Mouse (Mus musculus) gastrocnemius, adult 2 months (tissue): ENCODE results near the gene Cmas. TPM values are rescaled to one million over a fixed set of nuclear protein-coding genes. Genes with fewer than 3 reads are reported as not detected.

Source experiments
- DNase-seq: peaks from one replicate; pipeline ENCODE4 v3.0.0; 2022
- H3K27ac ChIP-seq: fragments of 200-600 bp; 2 replicates; pipeline ENCODE4 v1.8.1; 2022; ENCODE audit warnings: mild to moderate bottlenecking
- H3K4me3 ChIP-seq: fragments of 200-600 bp; 2 replicates; pipeline ENCODE4 v1.8.1; 2022; ENCODE audit warnings: mild to moderate bottlenecking, moderate library complexity
- CTCF ChIP-seq: fragments of 200-600 bp; IDR thresholded peaks from 2 replicates; pipeline ENCODE4 v1.8.1; 2022; ENCODE audit warnings: antibody characterized with exemption, mild to moderate bottlenecking, moderate library complexity
- intact Hi-C: fragments of 180-260 bp; cut with DNase I; formaldehyde crosslinking; loops from one replicate; pipeline ENCODE4 v1.15.1; 2025
- total RNA-seq, 2 experiments: library from RNA; stranded (reverse); gene quantifications; 2 replicates each; pipeline ENCODE4 v1.2.3; 2021

Gene Cmas
- total RNA-seq, 2 experiments from 2014 or later = 27.5 to 31.6 TPM

GRCm38 (mm10) chr6:142735302-142736005 is 21.0 kb upstream of the Cmas start:
- peak; percentile 87 for TF ChIP-seq CTCF
- DNase-seq = no peak
- intact Hi-C loops = loop anchor here (1.0 kb wide), 1 partner anchor 211 kb away; no protein-coding TSS in a partner anchor
- no peak overlapping the region for H3K4me3 ChIP-seq
- no peak overlapping the region for H3K27ac ChIP-seq

GRCm38 (mm10) chr6:142738225-142738624 is 18.3 kb upstream of the Cmas start:
- H3K27ac ChIP-seq = no peak overlapping the region
- TF ChIP-seq CTCF = no peak
- intact Hi-C loops = no loop called here
- DNase-seq = no peak
- no peak overlapping the region for H3K4me3 ChIP-seq

- no peak overlapping the region for H3K27ac ChIP-seq
- no peak for DNase-seq
- TF ChIP-seq CTCF = no peak
- H3K4me3 ChIP-seq = no peak overlapping the region
- intact Hi-C loops = no loop called here
Measured at GRCm38 (mm10) chr6:142738637-142739036, 17.8 kb upstream of the Cmas start.

- intact Hi-C loops = no loop called here
- no peak for TF ChIP-seq CTCF
- Histone ChIP-seq H3K4me3 (no peak overlapping the region), H3K27ac (no peak overlapping the region)
- DNase-seq = no peak
Measured at GRCm38 (mm10) chr6:142741763-142742162, 14.7 kb upstream of the Cmas start.

DNA sequence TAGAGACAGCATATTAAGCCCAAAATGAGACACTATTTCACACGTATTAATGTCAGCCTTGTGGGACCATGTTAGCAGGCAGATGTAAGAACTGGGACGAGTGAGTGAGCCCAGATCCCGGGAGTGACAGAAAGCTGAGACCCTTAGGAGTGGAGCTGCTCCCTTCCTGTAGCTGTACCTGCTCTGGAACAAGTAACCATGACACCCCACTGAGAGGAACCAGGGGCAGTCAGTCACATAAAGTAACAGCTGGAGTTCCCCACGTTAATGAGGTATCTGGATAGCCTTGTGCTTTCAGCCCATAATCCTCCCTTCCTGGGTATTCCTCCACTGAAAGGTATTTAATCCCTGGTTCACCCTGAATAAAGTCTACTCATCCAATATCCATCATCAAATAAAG is 13.3 kb upstream of the Cmas start:
- no peak overlapping the region for H3K4me3 ChIP-seq
- intact Hi-C loops = no loop called here
- no peak for TF ChIP-seq CTCF
- DNase-seq = no peak
- no peak overlapping the region for H3K27ac ChIP-seq

DNA sequence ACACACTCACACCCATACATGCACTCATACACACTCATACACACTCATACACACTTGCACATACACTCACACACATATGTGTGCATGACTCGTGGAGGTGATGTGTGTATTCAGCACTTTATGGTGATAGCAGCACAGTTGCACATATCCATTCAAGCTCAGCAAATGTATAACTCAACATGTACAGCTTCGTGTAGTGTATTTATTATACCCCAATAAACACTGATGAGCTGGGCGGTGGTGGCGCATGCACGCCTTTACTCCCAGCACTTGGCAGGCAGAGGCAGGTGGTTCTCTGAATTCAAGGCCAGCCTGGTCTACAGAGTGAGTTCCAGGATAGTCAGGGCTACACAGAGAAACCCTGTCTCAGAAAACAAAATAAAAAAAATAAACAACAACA is 11.0 kb upstream of the Cmas start:
- Histone ChIP-seq H3K27ac (no peak overlapping the region), H3K4me3 (no peak overlapping the region)
- intact Hi-C loops = no loop called here
- no peak for DNase-seq
- TF ChIP-seq CTCF = no peak

GRCm38 (mm10) chr6:142746765-142747164 is 9.7 kb upstream of the Cmas start:
- Histone ChIP-seq H3K27ac (0 out of 2 replicates have a peak overlapping the region, but pooled peaks have one; percentile 20), H3K4me3 (no peak overlapping the region)
- TF ChIP-seq CTCF = no peak
- intact Hi-C loops = no loop called here
- no peak for DNase-seq

DNA sequence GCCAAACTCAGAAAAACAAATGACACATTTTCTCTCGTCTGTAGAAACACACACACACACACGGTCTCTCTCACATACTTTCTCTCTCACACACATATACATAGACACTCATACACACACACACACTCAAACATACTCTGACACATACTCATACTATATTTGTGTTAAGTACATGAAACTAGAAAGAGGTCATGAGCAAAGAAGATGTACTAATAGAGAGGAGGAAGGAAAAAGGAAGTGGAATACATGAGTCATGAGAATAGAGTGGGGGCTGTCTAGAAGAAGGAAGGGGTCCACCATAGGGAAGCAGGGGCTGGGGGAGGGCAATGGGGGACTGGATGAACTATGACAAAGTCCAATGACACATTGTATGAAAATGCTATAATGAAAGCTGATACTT is 9.3 kb upstream of the Cmas start:
- no peak overlapping the region for H3K27ac ChIP-seq
- no peak for DNase-seq
- intact Hi-C loops = no loop called here

DNA sequence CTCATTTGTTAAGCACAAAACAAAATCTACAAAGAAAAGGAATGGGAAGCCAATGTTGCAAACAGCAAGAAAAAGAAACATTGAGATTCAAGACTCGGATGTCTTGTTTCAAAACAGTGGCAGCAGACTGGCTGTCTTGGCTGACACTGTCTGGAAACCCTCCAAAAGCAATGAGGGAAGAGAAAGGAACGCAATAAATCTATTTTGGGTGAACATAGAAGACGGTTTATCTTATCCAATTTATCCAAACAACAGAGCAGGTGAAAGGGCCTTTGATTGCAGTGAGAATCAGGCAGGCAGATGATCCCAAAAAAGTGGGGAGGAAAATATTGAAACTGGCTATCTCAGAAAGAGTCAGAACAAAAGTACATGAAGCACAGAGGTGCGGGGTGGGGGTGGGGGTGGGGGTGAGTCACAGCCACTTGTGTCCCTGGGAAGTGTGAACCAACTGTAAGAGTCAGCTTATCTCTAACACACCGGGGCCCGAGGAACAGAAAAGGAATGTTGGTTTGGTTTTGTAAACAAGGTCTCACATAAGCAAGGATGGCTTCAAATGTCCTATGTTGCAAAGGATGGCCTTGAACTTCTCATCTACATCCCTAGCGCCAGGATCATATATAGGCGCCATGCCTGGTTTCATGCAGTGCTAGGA is 8.3 kb upstream of the Cmas start:
- no peak for DNase-seq
- Histone ChIP-seq H3K4me3 (no peak overlapping the region), H3K27ac (no peak overlapping the region)
- intact Hi-C loops = no loop called here
- TF ChIP-seq CTCF = no peak

More for the DNA sequence above, 9.3 kb upstream of the Cmas start:
- TF ChIP-seq CTCF = no peak
- no peak overlapping the region for H3K4me3 ChIP-seq

DNA sequence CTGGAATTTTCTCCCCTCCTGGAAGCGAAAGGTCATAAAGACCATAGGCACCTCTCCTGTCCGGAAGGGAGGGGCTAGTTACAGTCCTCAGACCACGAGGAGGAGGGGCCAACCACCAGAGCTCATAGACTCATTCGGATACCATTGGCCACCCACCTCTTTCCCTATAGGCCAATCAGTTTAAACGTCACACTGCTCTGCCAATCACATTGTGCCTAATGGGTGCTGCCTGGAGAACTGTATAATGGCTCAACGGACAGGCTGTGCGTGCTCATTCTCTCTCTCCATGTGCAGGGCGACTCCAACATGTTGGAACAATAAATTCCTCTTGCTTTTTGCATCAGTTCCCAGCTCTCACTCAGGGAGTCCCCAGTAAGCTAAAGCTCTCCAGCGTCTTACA is 5.1 kb upstream of the Cmas start:
- DNase-seq = no peak
- intact Hi-C loops = no loop called here
- TF ChIP-seq CTCF = no peak

DNA sequence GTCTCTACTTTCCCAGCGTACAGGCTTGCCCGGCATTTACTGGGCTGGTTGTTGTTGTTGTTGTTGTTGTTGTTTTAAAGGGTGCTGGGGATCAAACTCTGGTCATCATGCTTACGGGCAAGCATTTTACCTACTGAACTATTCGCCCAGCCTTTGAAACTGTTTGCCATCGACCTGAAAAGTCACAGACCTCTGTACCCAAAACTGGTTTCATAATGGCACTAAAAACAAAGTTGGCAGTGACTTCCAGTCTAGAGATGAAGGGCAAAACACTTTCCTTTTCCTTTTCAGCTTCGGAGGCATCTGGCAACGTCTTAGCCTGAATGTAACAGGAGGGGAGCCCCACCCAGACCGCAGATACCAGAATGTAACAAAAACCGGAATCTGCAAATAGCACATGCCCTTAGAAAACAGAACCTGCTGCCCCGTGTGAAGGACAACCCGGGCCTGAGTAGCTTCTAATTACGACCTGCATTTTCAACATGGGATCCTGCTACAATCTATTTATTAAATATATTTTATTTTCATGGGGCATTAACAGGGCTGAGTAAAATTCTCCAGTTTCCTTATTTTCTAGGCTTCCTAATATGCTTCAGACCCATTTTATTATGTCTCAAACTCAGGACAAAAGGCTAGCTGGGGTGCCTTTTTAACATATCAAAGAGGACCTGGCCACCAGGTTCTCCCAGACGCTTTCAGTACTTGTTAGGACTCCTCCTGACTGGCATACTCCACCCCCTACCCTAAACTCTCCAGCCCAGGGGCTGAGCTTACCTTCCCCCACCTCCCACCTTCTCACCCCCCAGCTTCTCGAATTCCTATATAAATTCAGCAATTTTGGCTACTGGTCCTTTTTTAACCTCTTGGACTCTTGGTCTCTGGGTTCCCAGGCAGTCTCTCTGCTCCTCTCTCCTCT is 3.9 kb upstream of the Cmas start:
- intact Hi-C loops = no loop called here
- Histone ChIP-seq H3K4me3 (0 out of 2 replicates have a peak overlapping the region, but pooled peaks have one; percentile 23), H3K27ac (no peak overlapping the region)
- TF ChIP-seq CTCF = no peak
- DNase-seq = no peak

More for the DNA sequence above, 5.1 kb upstream of the Cmas start:
- no peak overlapping the region for H3K27ac ChIP-seq
- no peak overlapping the region for H3K4me3 ChIP-seq

DNA sequence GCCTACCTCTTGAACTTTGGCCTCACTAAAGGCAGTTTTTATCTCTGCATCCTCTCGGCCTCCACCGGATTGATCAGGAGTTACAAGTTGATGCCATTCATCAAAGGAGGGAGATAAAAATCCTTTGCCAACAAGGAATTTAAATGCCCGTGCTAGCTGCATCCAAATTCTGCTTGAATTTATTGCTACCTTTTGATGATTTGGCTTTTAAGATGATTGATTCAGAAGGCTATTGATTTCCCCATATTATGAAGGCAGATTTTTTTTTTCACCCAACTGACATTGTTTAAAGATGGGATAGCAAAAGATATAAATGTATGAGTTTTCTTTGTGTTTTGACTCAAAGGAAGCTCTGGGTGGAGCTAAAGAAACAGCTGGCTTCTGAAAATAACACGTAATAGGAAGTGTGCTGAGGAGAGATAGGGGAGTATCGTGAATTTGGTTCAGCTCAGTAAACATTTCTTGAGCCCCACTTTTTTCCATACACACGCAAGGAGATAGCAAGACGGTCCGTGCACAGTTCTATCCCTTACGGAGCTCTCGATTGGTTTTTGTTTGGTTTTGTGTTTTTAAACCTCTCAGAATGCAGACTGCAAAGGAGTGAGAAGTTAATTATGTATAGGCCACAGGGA is 964 bp downstream of the Cmas start:
- intact Hi-C loops = loop anchor here (5.0 kb wide), 1 partner anchor 370 kb away; the partner anchor contains the start of genes Golt1b and Recql
- Histone ChIP-seq H3K27ac (peak overlapping the region; percentile 87), H3K4me3 (peak overlapping the region; percentile 94)
- DNase-seq = no peak
- no peak for TF ChIP-seq CTCF
